Comparison of ENCODE assay signal across 19 mouse cellular contexts in genomic region chr14:40893196-40893595, GRCm38 (mm10). TPM values are rescaled to one million over a fixed set of nuclear protein-coding genes. Genes with fewer than 3 reads are reported as not detected.
DNase-seq lines count a peak whose midpoint lies in the region; ATAC-seq and TF ChIP-seq lines count a peak whose summit lies in the region.
"Had no signal": no experiment of that assay in that cellular context is flagged by ENCODE, and none has a peak within 500 bp of the region (broad histone marks: within the 10 kb centered on the region; RNA-seq: fewer than 3 reads in every experiment).

TSS of gene Sh2d4b (minus strand) at chr14:40893266.

- 75% methylated on average over 3 of the region's 3 CpGs for WGBS in hindbrain, embryonic 12.5 days
- WGBS in hindbrain, embryonic 11.5 days = 69% methylated on average over 3 of the region's 3 CpGs
- WGBS in midbrain, embryonic 14.5 days = 76% methylated on average over 3 of the region's 3 CpGs
- WGBS in midbrain, postnatal 0 days = 75% methylated on average over 3 of the region's 3 CpGs
- 70% methylated on average over 3 of the region's 3 CpGs for WGBS in midbrain, embryonic 16.5 days

- no peak for ATAC-seq in hindbrain, embryonic 12.5 days (ENCODE audit: low FRiP score)
- no peak for ATAC-seq in hindbrain, embryonic 11.5 days (ENCODE audit: low FRiP score)
- no peak for ATAC-seq in midbrain, embryonic 14.5 days (ENCODE audit: low FRiP score, low TSS enrichment)
- ATAC-seq in midbrain, postnatal 0 days (ENCODE audit: low FRiP score) = no peak
- no peak for ATAC-seq in midbrain, embryonic 16.5 days

- intact Hi-C loops in gastrocnemius, adult 2 months (cut with DNase I) = no loop called here

- H3K9me3 ChIP-seq in hindbrain, embryonic 12.5 days (replicated peaks) = no peaks in the 10 kb centered on the region
- H3K9me3 ChIP-seq in hindbrain, embryonic 11.5 days (ENCODE audit: control insufficient read depth, low read length) = no peaks in the 10 kb centered on the region
- no peaks in the 10 kb centered on the region for H3K9me3 ChIP-seq in midbrain, embryonic 14.5 days (ENCODE audit: control insufficient read depth, low read length)
- H3K9me3 ChIP-seq in midbrain, postnatal 0 days (ENCODE audit: low read length) = no peaks in the 10 kb centered on the region
- no peaks in the 10 kb centered on the region for H3K9me3 ChIP-seq in midbrain, embryonic 16.5 days (replicated peaks; ENCODE audit: control insufficient read depth, low read length, poor library complexity, severe bottlenecking)
- H3K9me3 ChIP-seq: forebrain, embryonic 10.5 days; hindbrain, embryonic 15.5 days; limb, embryonic 12.5 days had no signal

- TF ChIP-seq CTCF in gastrocnemius, adult 2 months (IDR thresholded peaks at IDR 0.05) = no peak
- TF ChIP-seq CTCF in midbrain, postnatal 0 days (IDR thresholded peaks at IDR 0.05) = no peak

- H3K36me3 ChIP-seq in hindbrain, embryonic 12.5 days = no peaks in the 10 kb centered on the region
- no peaks in the 10 kb centered on the region for H3K36me3 ChIP-seq in hindbrain, embryonic 11.5 days (ENCODE audit: control insufficient read depth, insufficient read depth, low read length)
- no peaks in the 10 kb centered on the region for H3K36me3 ChIP-seq in midbrain, embryonic 14.5 days (ENCODE audit: control insufficient read depth, insufficient read depth, low read length)
- H3K36me3 ChIP-seq in midbrain, postnatal 0 days (ENCODE audit: insufficient read depth, low read length) = no peaks in the 10 kb centered on the region
- no peaks in the 10 kb centered on the region for H3K36me3 ChIP-seq in midbrain, embryonic 16.5 days (ENCODE audit: control insufficient read depth, insufficient read depth, low read length)
- H3K36me3 ChIP-seq: forebrain, embryonic 10.5 days; hindbrain, embryonic 15.5 days; limb, embryonic 12.5 days had no signal

- no peaks in the 10 kb centered on the region for H3K27me3 ChIP-seq in hindbrain, embryonic 12.5 days
- no peaks in the 10 kb centered on the region for H3K27me3 ChIP-seq in hindbrain, embryonic 11.5 days (ENCODE audit: control insufficient read depth, insufficient read depth, low read length)
- no peaks in the 10 kb centered on the region for H3K27me3 ChIP-seq in midbrain, embryonic 14.5 days (ENCODE audit: control insufficient read depth, insufficient read depth, low read length)
- H3K27me3 ChIP-seq in midbrain, postnatal 0 days (ENCODE audit: insufficient read depth, low read length) = no peaks in the 10 kb centered on the region
- no peaks in the 10 kb centered on the region for H3K27me3 ChIP-seq in midbrain, embryonic 16.5 days (ENCODE audit: control insufficient read depth, insufficient read depth, low read depth, low read length)
- H3K27me3 ChIP-seq: hindbrain, embryonic 15.5 days; limb, embryonic 12.5 days had no signal

- H3K4me1 ChIP-seq in hindbrain, embryonic 12.5 days = peaks cover 8% of the 10 kb centered on the region
- no peaks in the 10 kb centered on the region for H3K4me1 ChIP-seq in hindbrain, embryonic 11.5 days (replicated peaks; ENCODE audit: control insufficient read depth, insufficient read depth, low read length)
- H3K4me1 ChIP-seq in midbrain, embryonic 14.5 days (ENCODE audit: control insufficient read depth, insufficient read depth, low read length) = peaks cover 6% of the 10 kb centered on the region; the same call in 1 of the 2 replicates
- H3K4me1 ChIP-seq in midbrain, postnatal 0 days (ENCODE audit: insufficient read depth, low read length) = no peaks in the 10 kb centered on the region
- peaks cover 8% of the 10 kb centered on the region for H3K4me1 ChIP-seq in midbrain, embryonic 16.5 days (ENCODE audit: control insufficient read depth, insufficient read depth, low read length)

- H3K4me2 ChIP-seq in hindbrain, embryonic 12.5 days (replicated peaks) = peak within 1 kb of the TSS; percentile 54; the same call in 1 of the 2 replicates
- no peak within 1 kb of the TSS for H3K4me2 ChIP-seq in hindbrain, embryonic 11.5 days (replicated peaks; ENCODE audit: low read depth, low read length)
- H3K4me2 ChIP-seq in midbrain, embryonic 14.5 days (ENCODE audit: low read length) = peak within 1 kb of the TSS; percentile 54; the same call in 1 of the 2 replicates
- no peak within 1 kb of the TSS for H3K4me2 ChIP-seq in midbrain, postnatal 0 days (ENCODE audit: low read depth, low read length, poor library complexity, severe bottlenecking)
- peak within 1 kb of the TSS; percentile 62; the same call in 1 of the 2 replicates for H3K4me2 ChIP-seq in midbrain, embryonic 16.5 days (ENCODE audit: low read length)

- peak within 1 kb of the TSS; percentile 43 for H3K4me3 ChIP-seq in gastrocnemius, adult 2 months
- no peak within 1 kb of the TSS for H3K4me3 ChIP-seq in hindbrain, embryonic 12.5 days
- H3K4me3 ChIP-seq in hindbrain, embryonic 11.5 days (ENCODE audit: low read depth, low read length) = no peak within 1 kb of the TSS
- H3K4me3 ChIP-seq in midbrain, embryonic 14.5 days (replicated peaks; ENCODE audit: low read depth, low read length) = no peak within 1 kb of the TSS
- no peak within 1 kb of the TSS for H3K4me3 ChIP-seq in midbrain, postnatal 0 days (ENCODE audit: low read depth, low read length)
- H3K4me3 ChIP-seq in midbrain, embryonic 16.5 days (ENCODE audit: low read depth, low read length) = no peak within 1 kb of the TSS

- DNase-seq in gastrocnemius, adult 2 months = no peak
- no peak for DNase-seq in gastrocnemius, postnatal 25 days
- no peak for DNase-seq in hindbrain, embryonic 11.5 days (ENCODE audit: low spot score)
- DNase-seq in midbrain, embryonic 14.5 days = no peak
- DNase-seq in midbrain, postnatal 0 days (ENCODE audit: low spot score) = no peak
- no peak for DNase-seq in gastrocnemius, adult 18-20 months (ENCODE audit: low spot score)
- DNase-seq: adrenal gland, adult 2 months; cerebellum, adult 11 months; cerebellum, postnatal 25 days; kidney, adult 2 months; layer of hippocampus, postnatal 36 days; lung, adult 2 months; thymus, postnatal 4 days had no signal

- no peak within 1 kb of the TSS for H3K9ac ChIP-seq in hindbrain, embryonic 12.5 days
- no peak within 1 kb of the TSS for H3K9ac ChIP-seq in hindbrain, embryonic 11.5 days (ENCODE audit: low read depth, low read length)
- H3K9ac ChIP-seq in midbrain, embryonic 14.5 days (replicated peaks; ENCODE audit: low read length) = no peak within 1 kb of the TSS
- no peak within 1 kb of the TSS for H3K9ac ChIP-seq in midbrain, postnatal 0 days (replicated peaks; ENCODE audit: low read length, poor library complexity, severe bottlenecking)
- no peak within 1 kb of the TSS for H3K9ac ChIP-seq in midbrain, embryonic 16.5 days (ENCODE audit: low read depth, low read length)
- H3K9ac ChIP-seq: hindbrain, embryonic 15.5 days; limb, embryonic 12.5 days had no signal

- no peak within 1 kb of the TSS for H3K27ac ChIP-seq in gastrocnemius, adult 2 months
- H3K27ac ChIP-seq in hindbrain, embryonic 12.5 days = no peak within 1 kb of the TSS
- H3K27ac ChIP-seq in hindbrain, embryonic 11.5 days (ENCODE audit: low read depth, low read length) = no peak within 1 kb of the TSS
- H3K27ac ChIP-seq in midbrain, embryonic 14.5 days (replicated peaks; ENCODE audit: low read depth, low read length) = no peak within 1 kb of the TSS
- no peak within 1 kb of the TSS for H3K27ac ChIP-seq in midbrain, postnatal 0 days (ENCODE audit: low read depth, low read length)
- no peak within 1 kb of the TSS for H3K27ac ChIP-seq in midbrain, embryonic 16.5 days (ENCODE audit: low read length)
- H3K27ac ChIP-seq: forebrain, embryonic 10.5 days; hindbrain, embryonic 15.5 days; limb, embryonic 12.5 days; macrophage had no signal

RNA-seq across cellular contexts. Expression of gene Sh2d4b, which starts in this region (rescaled TPM):
- total RNA-seq in gastrocnemius, adult 2 months (2021) = under 1 TPM; 0.20 to 0.41 TPM
- under 1 TPM; 0.13 to 0.72 TPM for total RNA-seq in gastrocnemius, postnatal 25 days (2021)
- polyA plus RNA-seq in hindbrain, embryonic 12.5 days (2016; fragmentation: Nextera tagmentation; extraction: Ambion mirVana) = 0.83 and 1.4 TPM in 2 replicates
- polyA plus RNA-seq in hindbrain, embryonic 11.5 days (2014; fragmentation: Nextera tagmentation; extraction: Ambion mirVana) = 1.4 and 1.5 TPM in 2 replicates
- 1.9 and 2.6 TPM in 2 replicates for polyA plus RNA-seq in midbrain, embryonic 14.5 days (2014; fragmentation: Nextera tagmentation; extraction: Ambion mirVana)
- 3.0 and 3.7 TPM in 2 replicates for total RNA-seq in midbrain, postnatal 0 days (2014; rRNA removed)
- 0.44 and 0.74 TPM in 2 replicates for polyA plus RNA-seq in midbrain, postnatal 0 days (2015; fragmentation: Nextera tagmentation; extraction: Ambion mirVana)
- 0.99 and 1.6 TPM in 2 replicates for polyA plus RNA-seq in midbrain, embryonic 16.5 days (2015; fragmentation: Nextera tagmentation; extraction: Ambion mirVana)
- under 1 TPM; 0.09 to 0.14 TPM for total RNA-seq in gastrocnemius, adult 18-20 months (2021)

Comparison
In these comparisons a context has a peak if more than half of its experiments do, and no peak if none do; other contexts are left out.
1. H3K4me2 ChIP-seq: peak in hindbrain, embryonic 12.5 days (single experiment), midbrain, embryonic 14.5 days (single experiment) and midbrain, embryonic 16.5 days (single experiment); none in hindbrain, embryonic 11.5 days (single experiment) and midbrain, postnatal 0 days (single experiment).